Mouse (Mus musculus) ES-E14 (cell line): Measurements from ENCODE around the gene Krtap9-1. TPM values are rescaled to one million over a fixed set of nuclear protein-coding genes. Genes with fewer than 3 reads are reported as not detected.
"Not testable (repeated sequence)": the region's sequence is repeated elsewhere in the genome, so short reads cannot be mapped to it uniquely, and the experiment has no call there.

Experiments
- DNase-seq: peaks from one replicate; pipeline ENCODE4 v3.0.0-alpha.2; 2013; ENCODE audit warnings: low read depth, low spot score
- H3K27ac ChIP-seq: 2 replicates; pipeline ENCODE4 v1.5.1; 2012; ENCODE audit warnings: low read depth, mild to moderate bottlenecking, low read length, moderate library complexity, mixed read lengths; ENCODE audit not compliant: poor library complexity, insufficient read depth, severe bottlenecking
- H3K36me3 ChIP-seq: 2 replicates; pipeline ENCODE4 v1.6.1; 2012; ENCODE audit warnings: mild to moderate bottlenecking, low read length, moderate library complexity, mixed read lengths; ENCODE audit not compliant: control insufficient read depth, poor library complexity, insufficient read depth, severe bottlenecking
- H3K4me1 ChIP-seq, 2 experiments: fragments of 150-350 bp in 1 of 2; sonication (generic) in 1 of 2; 2 replicates each; pipeline ENCODE4 v1.6.1; 2012; ENCODE audit warnings: low read length in 2 of 2, mild to moderate bottlenecking in 1 of 2, mixed read lengths in 1 of 2; ENCODE audit not compliant: control insufficient read depth in 2 of 2, insufficient read depth in 2 of 2, poor library complexity in 1 of 2
- H3K4me3 ChIP-seq, 2 experiments: fragments of 150-350 bp in 1 of 2; sonication (generic) in 1 of 2; 2 replicates each; pipeline ENCODE4 v1.5.1; 2012; ENCODE audit warnings: low read length in 2 of 2, low read depth in 1 of 2, mild to moderate bottlenecking in 1 of 2, mixed read lengths in 1 of 2; ENCODE audit not compliant: insufficient read depth in 1 of 2, poor library complexity in 1 of 2, severe bottlenecking in 1 of 2
- H3K9ac ChIP-seq: 2 replicates; pipeline ENCODE4 v1.6.1; 2012; ENCODE audit warnings: low read depth, mild to moderate bottlenecking, low read length, mixed read lengths; ENCODE audit not compliant: poor library complexity, insufficient read depth, severe bottlenecking
- H3K9me3 ChIP-seq: fragments of 150-350 bp; sonication (generic); 2 replicates; pipeline ENCODE4 v1.6.1; 2012; ENCODE audit warnings: low read depth, mild to moderate bottlenecking, low read length; ENCODE audit not compliant: control insufficient read depth, insufficient read depth
- CHD2 ChIP-seq: IDR thresholded peaks from 2 replicates; pipeline ENCODE4 v1.6.1; 2014; ENCODE audit warnings: mild to moderate bottlenecking, low read depth, low read length, inconsistent platforms
- HCFC1 ChIP-seq: IDR thresholded peaks from 2 replicates; pipeline ENCODE4 v1.6.1; 2012; ENCODE audit warnings: low read length, inconsistent platforms, borderline replicate concordance; ENCODE audit not compliant: insufficient read depth
- MAFK ChIP-seq: IDR thresholded peaks from 2 replicates; pipeline ENCODE4 v1.6.1; 2014; ENCODE audit warnings: mild to moderate bottlenecking, low read depth, low read length, inconsistent platforms; ENCODE audit not compliant: insufficient read depth
- ZC3H11A ChIP-seq: IDR thresholded peaks from 2 replicates; pipeline ENCODE4 v1.6.1; 2012; ENCODE audit warnings: low read depth, mild to moderate bottlenecking, inconsistent platforms, low read length, borderline replicate concordance
- ZNF384 ChIP-seq: IDR thresholded peaks from 2 replicates; pipeline ENCODE4 v1.6.1; 2012; ENCODE audit warnings: low read depth, low read length, inconsistent platforms
- in situ Hi-C, 2 experiments: fragments of 600-800 bp; cut with MboI; formaldehyde crosslinking; loops; one replicate each; pipeline ENCODE4 v1.15.1; 2025; ENCODE audit warnings: low sequenced_read_pairs in 2 of 2, inconsistent platforms in 1 of 2; ENCODE audit not compliant: unreplicated experiment in 2 of 2
- total RNA-seq: library from RNA; depleted of rRNA; stranded (reverse); fragments of 300-350 nt; gene quantifications from 2 replicates; pipeline ENCODE4 v1.2.3, GENCODE M21; 2012

The Krtap9-1 gene
- total RNA-seq, 1 experiment = not detected

GRCm38 (mm10) chr11:99854121-99854520 lies 19.1 kb upstream of the Krtap9-1 start:
- no peak overlapping the region for H3K27ac ChIP-seq
- H3K4me3 ChIP-seq = no peak overlapping the region
- H3K9ac ChIP-seq = no peak overlapping the region
- no peaks in the 10 kb centered on the region for H3K9me3 ChIP-seq
- no peak for TF ChIP-seq ZNF384
- TF ChIP-seq CHD2 = no peak
- no peak for TF ChIP-seq HCFC1
- TF ChIP-seq MAFK = peak; percentile 83
- in situ Hi-C loops = no loop called here
- DNase-seq = peak; percentile 6
- no peaks in the 10 kb centered on the region for H3K36me3 ChIP-seq
- no peaks in the 10 kb centered on the region for H3K4me1 ChIP-seq

GRCm38 (mm10) chr11:99857617-99858016 lies 15.6 kb upstream of the Krtap9-1 start, which contains the start of gene Gm11568:
TSS of gene Gm11568 (plus strand) at chr11:99857917.
- DNase-seq = no peak
- TF ChIP-seq ZC3H11A (no peak), MAFK (no peak), CHD2 (no peak), ZNF384 (no peak), HCFC1 (no peak)
- no peak within 1 kb of the TSS for H3K9ac ChIP-seq
- no peaks in the 10 kb centered on the region for H3K36me3 ChIP-seq
- no peaks in the 10 kb centered on the region for H3K9me3 ChIP-seq
- no peaks in the 10 kb centered on the region for H3K4me1 ChIP-seq
- H3K4me3 ChIP-seq = no peak within 1 kb of the TSS
- no peak within 1 kb of the TSS for H3K27ac ChIP-seq
- in situ Hi-C loops = no loop called here

DNA sequence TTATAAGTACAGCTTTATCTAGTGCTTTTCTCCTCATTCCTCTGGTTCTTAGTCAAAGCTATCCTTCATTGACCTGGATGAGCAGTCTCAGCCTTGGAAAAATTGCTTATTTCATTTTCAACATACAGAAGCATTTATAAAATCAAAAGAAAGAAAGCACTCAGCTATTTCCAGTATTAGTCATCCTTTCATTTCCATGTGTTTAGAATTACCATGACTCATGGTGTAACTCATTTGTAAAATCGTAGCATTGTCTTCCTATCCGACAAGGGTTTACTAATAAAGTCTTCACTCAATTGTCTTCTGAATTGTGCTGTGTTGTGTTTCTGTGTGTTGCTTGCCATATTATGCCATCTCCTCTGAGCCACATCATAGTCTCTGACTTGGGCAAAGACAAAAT lies 14.4 kb upstream of the Krtap9-1 start:
- no peaks in the 10 kb centered on the region for H3K36me3 ChIP-seq
- no peak overlapping the region for H3K27ac ChIP-seq
- H3K4me3 ChIP-seq = no peak overlapping the region
- in situ Hi-C loops = no loop called here
- TF ChIP-seq ZNF384 (no peak), CHD2 (no peak), ZC3H11A (no peak), MAFK (no peak), HCFC1 (no peak)
- no peak for DNase-seq
- H3K9me3 ChIP-seq = no peaks in the 10 kb centered on the region
- no peak overlapping the region for H3K9ac ChIP-seq
- no peaks in the 10 kb centered on the region for H3K4me1 ChIP-seq

- H3K9me3 ChIP-seq, H3K4me3 ChIP-seq, H3K27ac ChIP-seq, H3K4me1 ChIP-seq, H3K9ac ChIP-seq, DNase-seq, in situ Hi-C loops, H3K36me3 ChIP-seq: not testable (repeated sequence)
Observed at GRCm38 (mm10) chr11:99864176-99864575, 9.0 kb upstream of the Krtap9-1 start, which contains the start of gene Gm11559. TSS of gene Gm11559 (plus strand) at chr11:99864476.

DNA sequence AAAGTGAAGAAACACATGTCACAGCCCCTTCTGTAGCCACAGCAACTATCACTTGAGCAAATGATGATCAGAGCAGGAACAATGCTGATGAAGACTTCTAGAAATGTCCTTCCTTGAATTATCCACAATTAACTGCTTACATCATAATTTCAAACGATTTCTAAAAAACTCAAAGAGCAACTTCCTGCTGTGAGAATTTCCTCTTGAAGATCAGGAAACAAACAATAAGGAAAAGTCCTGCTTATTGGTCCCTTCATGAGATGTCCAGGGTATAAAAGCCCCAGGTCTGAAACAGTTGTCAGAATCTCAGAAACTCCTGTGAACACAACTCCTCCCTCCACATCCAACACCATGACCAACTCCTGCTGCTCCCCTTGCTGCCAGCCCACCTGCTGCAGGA lies 5.7 kb downstream of the Krtap9-1 start, which contains the start of gene Gm11567:
Gene Gm11567 (plus strand): TSS at position 301 of the 400 bp plus-strand sequence.
- H3K4me1 ChIP-seq, H3K4me3 ChIP-seq, H3K27ac ChIP-seq, in situ Hi-C loops, DNase-seq, H3K9me3 ChIP-seq, H3K9ac ChIP-seq, H3K36me3 ChIP-seq: not testable (repeated sequence)
